Mouse (Mus musculus): ENCODE measurements around the gene AC131692.1. TPM values are rescaled to one million over a fixed set of nuclear protein-coding genes. Genes with fewer than 3 reads are reported as not detected.

The AC131692.1 gene
- total RNA-seq (2017) = 1.4 TPM in 1 of 3 replicates, not detected in the others

- no peak for ATAC-seq (replicated peaks; ENCODE audit: insufficient number of reproducible peaks, low FRiP score, low TSS enrichment, poor library complexity, severe bottlenecking)
Measured at GRCm38 (mm10) chr19:6094119-6094518, at the start of gene AC131692.1. Gene AC131692.1 (plus strand): TSS chr19:6094419.

GRCm38 (mm10) chr19:6045366-6046293 is 48.6 kb upstream of the AC131692.1 start:
- ATAC-seq (replicated peaks; ENCODE audit: insufficient number of reproducible peaks, low FRiP score, low TSS enrichment, poor library complexity, severe bottlenecking) = peak; percentile 0; the same call in 1 of the 2 replicates

GRCm38 (mm10) chr19:6046294-6047153 is 47.7 kb upstream of the AC131692.1 start, which contains the start of gene Syvn1:
Gene Syvn1 (plus strand): TSS chr19:6046576.
- peak; percentile 73 for ATAC-seq (replicated peaks; ENCODE audit: insufficient number of reproducible peaks, low FRiP score, low TSS enrichment, poor library complexity, severe bottlenecking)

- no peak for ATAC-seq (replicated peaks; ENCODE audit: insufficient number of reproducible peaks, low FRiP score, low TSS enrichment, poor library complexity, severe bottlenecking)
Measured at GRCm38 (mm10) chr19:6047154-6047898, 46.9 kb upstream of the AC131692.1 start.

- no peak for ATAC-seq (replicated peaks; ENCODE audit: insufficient number of reproducible peaks, low FRiP score, low TSS enrichment, poor library complexity, severe bottlenecking)
Measured at GRCm38 (mm10) chr19:6047899-6048166, 46.4 kb upstream of the AC131692.1 start.

- ATAC-seq (replicated peaks; ENCODE audit: insufficient number of reproducible peaks, low FRiP score, low TSS enrichment, poor library complexity, severe bottlenecking) = no peak
Measured at GRCm38 (mm10) chr19:6048681-6049410, 45.4 kb upstream of the AC131692.1 start.

GRCm38 (mm10) chr19:6052516-6052915 is 41.7 kb upstream of the AC131692.1 start:
- ATAC-seq (replicated peaks; ENCODE audit: insufficient number of reproducible peaks, low FRiP score, low TSS enrichment, poor library complexity, severe bottlenecking) = no peak

GRCm38 (mm10) chr19:6054296-6054695 is 39.9 kb upstream of the AC131692.1 start:
- ATAC-seq (replicated peaks; ENCODE audit: insufficient number of reproducible peaks, low FRiP score, low TSS enrichment, poor library complexity, severe bottlenecking) = no peak

- ATAC-seq (replicated peaks; ENCODE audit: insufficient number of reproducible peaks, low FRiP score, low TSS enrichment, poor library complexity, severe bottlenecking) = no peak
Measured at GRCm38 (mm10) chr19:6056696-6057095, 37.5 kb upstream of the AC131692.1 start.

GRCm38 (mm10) chr19:6057313-6058096 is 36.7 kb upstream of the AC131692.1 start, which contains the start of the genes Mrpl49 and Fau:
Gene Mrpl49 (minus strand): TSS chr19:6057785.
Gene Fau (plus strand): TSS chr19:6057844.
- peak; percentile 73 for ATAC-seq (replicated peaks; ENCODE audit: insufficient number of reproducible peaks, low FRiP score, low TSS enrichment, poor library complexity, severe bottlenecking)

GRCm38 (mm10) chr19:6058513-6058912 is 35.7 kb upstream of the AC131692.1 start:
- no peak for ATAC-seq (replicated peaks; ENCODE audit: insufficient number of reproducible peaks, low FRiP score, low TSS enrichment, poor library complexity, severe bottlenecking)

- ATAC-seq (replicated peaks; ENCODE audit: insufficient number of reproducible peaks, low FRiP score, low TSS enrichment, poor library complexity, severe bottlenecking) = no peak
Measured at GRCm38 (mm10) chr19:6058966-6059365, 35.3 kb upstream of the AC131692.1 start.

- peak; percentile 78 for ATAC-seq (replicated peaks; ENCODE audit: insufficient number of reproducible peaks, low FRiP score, low TSS enrichment, poor library complexity, severe bottlenecking)
Measured at GRCm38 (mm10) chr19:6061021-6061533, 33.1 kb upstream of the AC131692.1 start, which contains the start of gene Znhit2. Gene Znhit2 (plus strand): TSS chr19:6061192.

- ATAC-seq (replicated peaks; ENCODE audit: insufficient number of reproducible peaks, low FRiP score, low TSS enrichment, poor library complexity, severe bottlenecking) = 0 out of 2 replicates have a peak, but pooled peaks have one; percentile 29
Measured at GRCm38 (mm10) chr19:6061641-6062302, 32.4 kb upstream of the AC131692.1 start.

GRCm38 (mm10) chr19:6062418-6062817 is 31.8 kb upstream of the AC131692.1 start:
- ATAC-seq (replicated peaks; ENCODE audit: insufficient number of reproducible peaks, low FRiP score, low TSS enrichment, poor library complexity, severe bottlenecking) = no peak

GRCm38 (mm10) chr19:6063081-6063480 is 31.1 kb upstream of the AC131692.1 start:
- no peak for ATAC-seq (replicated peaks; ENCODE audit: insufficient number of reproducible peaks, low FRiP score, low TSS enrichment, poor library complexity, severe bottlenecking)

GRCm38 (mm10) chr19:6066571-6066970 is 27.6 kb upstream of the AC131692.1 start:
- no peak for ATAC-seq (replicated peaks; ENCODE audit: insufficient number of reproducible peaks, low FRiP score, low TSS enrichment, poor library complexity, severe bottlenecking)

Measured in monocyte, adult 5-6 weeks (primary cell).